Mouse (Mus musculus) heart, postnatal 36 days (tissue): ENCODE measurements around the gene Gm49450. TPM values are rescaled to one million over a fixed set of nuclear protein-coding genes. Genes with fewer than 3 reads are reported as not detected.
"Not testable (repeated sequence)": the region's sequence is repeated elsewhere in the genome, so short reads cannot be mapped to it uniquely, and the experiment has no call there.

ENCODE experiments used
- DNase-seq, 2 experiments: peaks; one replicate each; pipeline ENCODE4 v3.0.0; 2021 to 2022
- intact Hi-C: fragments of 180-260 bp; cut with DNase I; formaldehyde crosslinking; loops from one replicate; pipeline ENCODE4 v1.15.1; 2025
- total RNA-seq, 2 experiments: library from RNA; stranded (reverse); gene quantifications; 2 replicates each; pipeline ENCODE4 v1.2.3; 2021

The Gm49450 gene
- total RNA-seq, 2 experiments from 2014 or later = not detected

DNA sequence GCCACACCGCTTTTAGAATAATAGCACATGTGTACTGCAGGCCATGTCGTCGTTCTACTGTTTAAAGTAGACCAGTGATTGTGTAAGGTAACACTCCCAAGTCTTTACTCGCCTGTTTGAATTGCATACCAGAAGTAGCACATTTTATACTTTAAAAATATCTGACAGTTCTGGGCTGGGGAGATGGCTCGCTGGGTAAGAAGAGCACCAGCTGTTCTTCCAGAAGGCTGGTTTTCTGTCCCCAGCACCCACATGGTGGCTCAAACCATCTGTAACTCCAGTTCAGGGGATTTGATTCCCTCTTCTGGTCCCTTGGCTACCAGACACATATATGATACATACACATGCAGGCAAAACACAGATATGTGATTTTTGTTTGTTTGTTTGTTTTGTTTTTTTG is 4.1 kb upstream of the Gm49450 start:
- DNase-seq = no peak
- intact Hi-C loops = no loop called here

DNA sequence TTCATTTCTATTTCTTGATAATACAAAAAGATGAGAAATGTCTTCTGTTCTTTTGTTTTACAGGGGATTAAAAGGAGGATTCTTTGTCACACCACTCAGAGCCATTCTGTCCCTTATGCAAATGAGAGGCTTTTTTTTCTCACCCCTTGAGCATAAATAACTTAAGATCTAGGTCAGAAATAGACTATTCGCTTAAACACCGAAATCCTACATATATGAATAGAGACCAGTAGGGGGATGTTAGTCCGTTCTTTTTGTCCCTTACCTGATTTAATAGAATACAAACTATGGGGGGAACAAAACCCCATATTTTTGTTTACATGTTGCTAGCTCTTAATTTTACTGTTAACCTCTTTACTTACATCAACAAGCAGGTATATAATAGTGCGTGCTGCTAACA is 2.6 kb upstream of the Gm49450 start:
- intact Hi-C loops = no loop called here
- DNase-seq = no peak

DNA sequence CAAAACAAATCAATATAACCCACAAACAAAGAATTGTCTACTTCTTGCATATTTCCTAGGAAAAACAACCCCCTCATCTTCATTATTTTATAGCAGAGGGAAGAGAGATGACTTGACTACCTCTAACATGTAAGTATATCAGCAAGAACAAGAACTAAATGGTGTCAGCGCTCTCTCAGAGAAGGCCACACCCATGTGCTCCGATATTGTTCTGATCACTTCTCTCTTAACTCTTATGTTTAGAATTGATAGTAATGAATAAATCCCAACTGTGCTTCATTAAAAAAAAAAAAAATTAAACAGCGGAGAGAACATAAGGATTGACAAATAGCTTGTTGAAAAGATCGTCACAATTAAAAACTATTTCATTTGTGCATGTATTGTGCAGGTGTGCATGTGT is 2.0 kb upstream of the Gm49450 start:
- DNase-seq = no peak
- intact Hi-C loops = no loop called here

DNA sequence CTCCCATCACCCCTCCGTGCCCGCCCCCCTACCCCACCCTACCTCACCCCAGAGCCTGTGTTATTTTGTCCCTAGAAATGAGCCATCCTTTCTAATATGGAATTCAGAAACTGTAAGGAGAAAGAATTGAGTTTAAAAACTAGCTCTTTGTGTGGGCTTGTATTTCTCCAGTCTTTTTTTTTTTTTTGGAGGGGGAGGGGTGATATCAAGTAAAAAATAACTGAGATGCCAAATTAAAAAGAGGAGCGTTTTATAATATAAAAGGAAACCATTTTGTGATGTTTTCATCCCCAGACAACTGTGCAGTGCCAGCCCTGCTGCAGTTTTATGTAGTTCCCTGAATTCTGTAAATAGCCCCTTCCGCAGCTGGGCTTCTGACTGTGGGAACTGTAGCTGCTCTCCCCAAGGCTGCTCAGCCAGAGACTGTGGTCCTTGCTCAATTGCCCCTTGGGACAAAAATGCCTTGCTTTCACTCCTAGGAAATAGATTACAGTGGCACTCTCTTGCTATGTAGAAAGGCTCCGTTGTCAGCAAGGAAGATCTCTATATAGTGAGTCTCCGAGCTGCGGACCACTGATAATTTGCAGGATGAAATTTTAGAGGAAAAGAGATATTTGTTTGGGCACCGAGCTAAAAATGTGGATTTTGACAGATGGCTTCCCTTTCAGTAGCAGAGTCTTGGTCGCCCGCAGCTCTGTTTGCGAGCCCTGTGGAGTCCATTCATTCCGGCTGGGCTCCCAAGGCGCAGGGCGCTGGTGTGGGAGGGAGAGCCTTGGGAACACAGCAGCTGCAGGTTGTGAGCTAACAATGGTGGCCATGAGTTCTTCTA is 1.3 kb upstream of the Gm49450 start:
- intact Hi-C loops = no loop called here
- peak in 1 of 2 experiments; percentile 40 for DNase-seq

DNA sequence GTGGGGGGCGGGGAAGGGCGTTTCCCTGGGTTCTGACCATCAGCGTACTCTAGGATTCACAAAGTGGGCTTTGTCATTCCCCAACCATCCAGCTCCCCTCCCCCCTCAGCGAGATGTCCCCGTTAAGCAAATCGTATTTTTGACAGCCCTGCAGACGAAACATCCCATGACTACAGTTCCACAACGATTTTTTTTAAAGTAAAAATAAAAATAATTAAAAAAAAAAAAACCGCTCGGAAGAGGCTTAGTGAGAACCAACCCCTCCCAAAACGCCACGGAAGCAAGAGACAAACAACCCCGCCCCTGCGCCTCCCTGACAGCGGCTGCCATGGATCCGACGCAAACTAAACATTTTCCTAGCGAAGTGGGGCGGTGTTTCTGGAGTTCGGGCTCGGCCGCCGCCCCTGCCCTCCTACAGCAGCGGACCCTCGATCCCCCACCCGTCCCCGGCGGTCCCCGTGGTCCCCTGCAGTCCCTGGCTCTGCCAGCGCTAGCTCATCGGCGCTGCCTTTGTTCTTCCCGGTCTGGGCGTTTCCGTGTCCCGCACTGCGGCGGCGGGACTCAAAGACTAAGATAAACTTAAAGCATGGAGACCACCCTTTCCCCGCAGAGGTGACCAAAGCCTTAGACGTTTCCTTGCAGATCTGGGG is 475 bp downstream of the Gm49450 start:
- DNase-seq = peak in 1 of 2 experiments; percentile 85
- intact Hi-C loops = loop anchor here (1.0 to 2.0 kb wide), 3 partner anchors 18 to 40 kb away; partner anchors contain the start of gene Tuba1b

DNA sequence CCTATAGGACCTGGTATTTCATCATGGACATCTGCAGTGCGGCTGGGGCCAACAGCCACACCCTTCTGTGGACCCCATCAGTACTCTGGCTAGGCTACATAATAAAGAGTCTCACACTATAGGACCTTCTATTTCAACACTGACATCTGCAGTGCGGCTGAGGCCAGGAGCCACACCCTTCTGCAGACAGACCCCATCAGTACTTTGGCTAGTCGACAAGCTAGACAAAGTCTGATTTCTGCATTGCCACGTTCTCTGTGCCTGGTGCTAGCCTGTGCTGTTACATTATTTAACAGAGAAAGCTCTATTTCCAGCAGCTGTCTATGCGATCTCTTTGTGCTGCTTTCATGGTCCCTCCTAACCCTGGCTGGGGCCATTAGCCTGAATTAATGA is 1.3 kb downstream of the Gm49450 start:
- no peak for DNase-seq
- intact Hi-C loops = loop anchor here (2.0 kb wide), 1 partner anchor 17 kb away; the partner anchor contains the start of gene Tuba1b

DNA sequence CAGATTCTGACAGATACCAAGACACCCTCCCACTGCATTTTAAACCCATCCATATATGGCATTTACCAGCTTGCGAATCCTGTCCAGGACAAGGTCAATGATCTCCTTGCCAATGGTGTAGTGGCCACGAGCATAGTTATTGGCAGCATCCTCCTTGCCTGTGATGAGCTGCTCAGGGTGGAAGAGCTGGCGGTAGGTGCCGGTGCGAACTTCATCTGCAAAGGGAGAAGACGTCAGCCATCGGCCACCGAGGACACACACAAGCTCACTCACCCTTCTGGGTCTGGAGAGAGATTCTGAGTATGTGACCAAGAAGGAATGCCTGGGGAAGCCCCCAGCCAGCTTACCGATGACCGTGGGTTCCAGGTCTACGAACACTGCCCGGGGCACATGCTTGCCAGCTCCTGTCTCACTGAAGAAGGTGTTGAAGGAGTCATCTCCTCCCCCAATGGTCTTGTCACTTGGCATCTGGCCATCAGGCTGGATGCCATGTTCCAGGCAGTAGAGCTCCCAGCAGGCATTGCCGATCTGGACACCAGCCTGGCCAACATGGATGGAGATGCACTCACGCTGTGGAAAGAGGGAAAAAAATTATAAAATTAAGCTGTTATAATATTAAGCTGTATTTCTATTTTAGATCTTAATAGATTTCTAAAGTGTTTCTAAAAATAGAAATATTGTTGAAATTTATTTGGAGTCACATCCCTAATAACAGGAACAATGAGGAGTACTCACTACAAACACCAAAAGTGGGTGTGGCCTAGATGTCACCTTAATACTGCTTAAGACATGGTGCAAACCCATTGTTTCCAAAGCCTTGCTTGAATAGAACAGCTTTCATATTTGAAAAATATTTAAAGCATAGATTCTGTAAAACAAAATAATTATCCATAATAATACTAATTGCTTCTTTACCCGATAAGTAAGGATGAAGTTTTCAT is 2.0 kb downstream of the Gm49450 start:
- DNase-seq = not testable (repeated sequence)
- intact Hi-C loops = loop anchor here (2.0 kb wide), 1 partner anchor 17 kb away; the partner anchor contains the start of gene Tuba1b

DNA sequence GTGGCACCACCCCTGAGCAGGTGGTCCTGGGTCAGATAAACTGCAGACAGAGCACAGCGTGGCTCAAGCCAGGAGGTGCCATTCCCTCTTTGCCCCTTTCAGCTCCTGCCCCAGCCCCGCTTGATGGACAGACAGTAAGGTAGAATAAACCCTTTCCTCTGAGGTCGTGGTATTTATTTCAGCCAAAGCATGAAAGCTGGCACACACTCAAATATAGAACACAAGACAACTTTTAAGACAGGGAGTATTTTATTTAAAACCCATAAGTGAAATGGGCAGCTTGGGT is 3.8 kb downstream of the Gm49450 start:
- intact Hi-C loops = no loop called here

DNA sequence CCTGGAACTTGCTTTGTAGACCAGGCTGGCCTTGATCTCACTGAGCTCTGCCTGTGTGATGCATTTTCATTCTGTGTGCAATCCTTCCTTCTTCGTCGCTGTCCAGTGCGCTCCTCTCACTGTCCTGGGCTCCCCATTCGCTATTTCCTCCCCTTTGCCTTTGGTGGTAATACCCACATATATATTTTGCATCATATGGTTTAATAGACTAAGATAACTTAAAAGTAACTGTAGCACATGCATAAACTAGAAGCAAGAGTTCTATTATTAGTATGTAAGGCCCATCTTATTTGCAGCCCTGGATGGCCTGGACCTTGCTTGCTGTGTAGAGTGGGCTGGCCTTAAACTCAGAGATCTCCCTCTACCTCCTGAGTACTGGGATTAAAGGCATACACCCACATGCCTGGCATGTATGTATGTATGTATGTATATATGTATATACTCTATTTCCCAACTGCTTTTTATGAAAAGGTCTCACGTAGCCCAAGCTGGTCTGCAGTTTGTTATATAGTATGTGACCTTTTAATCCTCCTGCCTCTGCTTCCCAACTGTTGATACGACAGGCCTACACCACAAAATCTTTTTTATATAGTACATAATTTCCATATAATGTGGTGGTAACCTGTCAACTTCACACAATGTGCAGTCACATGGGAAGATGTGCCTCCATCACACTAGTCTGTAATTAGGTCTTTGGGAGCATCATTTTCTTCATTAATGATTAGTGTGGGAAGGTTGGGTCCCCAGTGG is 4.3 kb downstream of the Gm49450 start:
- no peak for DNase-seq
- intact Hi-C loops = no loop called here

More for the DNA sequence above, 3.8 kb downstream of the Gm49450 start:
- DNase-seq = no peak

DNA sequence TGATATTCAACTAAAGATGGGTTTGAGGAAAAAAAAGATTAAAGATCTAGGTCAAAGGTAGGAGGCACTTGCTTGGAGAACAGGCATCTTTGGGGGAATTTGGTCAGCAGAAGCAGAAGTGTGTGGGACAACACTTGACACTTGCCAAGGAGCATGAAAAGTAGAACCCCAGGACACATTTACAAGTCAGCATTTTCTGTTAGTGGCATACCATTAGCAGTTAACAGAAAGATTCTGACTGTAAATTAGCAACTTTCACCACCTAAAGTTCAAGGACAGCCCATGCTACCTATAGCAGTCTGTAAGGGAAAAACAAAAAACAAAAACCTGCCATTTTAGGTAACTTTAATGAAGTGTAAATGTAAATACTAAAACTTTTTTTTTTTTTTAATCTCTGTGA is 5.0 kb downstream of the Gm49450 start:
- no peak for DNase-seq
- intact Hi-C loops = no loop called here

DNA sequence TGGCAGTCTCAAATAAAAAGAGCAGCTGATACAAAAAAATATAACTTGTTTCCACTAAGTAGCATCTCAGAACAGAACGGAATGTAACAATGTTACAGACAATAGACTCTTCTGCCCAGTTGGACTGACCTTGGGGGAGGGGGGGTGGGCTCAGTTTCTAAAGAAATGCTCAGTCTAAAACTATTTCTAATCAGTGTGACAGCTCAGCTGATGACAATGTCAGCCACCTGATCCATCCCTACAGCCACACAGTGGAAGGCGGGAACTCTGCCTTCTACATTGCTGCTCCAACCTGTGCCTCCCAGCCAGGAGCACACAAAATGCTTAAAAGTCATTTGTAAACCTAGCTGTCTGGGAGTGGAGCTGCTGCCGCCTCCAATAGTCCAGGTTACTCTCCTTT is 5.5 kb downstream of the Gm49450 start:
- intact Hi-C loops = no loop called here
- no peak for DNase-seq

DNA sequence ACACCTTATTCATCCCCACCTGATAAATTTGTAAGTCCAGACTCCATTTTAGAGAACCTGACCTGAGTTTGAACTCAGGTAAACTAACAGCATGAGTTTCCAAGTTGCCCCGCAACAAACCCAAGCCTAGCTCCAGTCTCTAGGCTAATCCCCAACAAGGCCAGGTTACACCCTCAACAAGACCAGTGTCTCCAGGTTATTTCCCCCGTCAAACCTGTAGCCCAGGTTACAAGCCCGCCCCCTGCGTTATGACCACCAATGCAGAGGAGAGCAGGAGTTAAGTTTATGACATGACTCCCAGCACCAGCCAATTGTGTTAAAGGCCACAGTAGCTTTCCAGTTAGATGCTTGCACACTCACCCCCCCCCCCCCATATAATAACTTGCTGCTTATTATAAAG is 10.2 kb downstream of the Gm49450 start:
- intact Hi-C loops = no loop called here
- DNase-seq = no peak

DNA sequence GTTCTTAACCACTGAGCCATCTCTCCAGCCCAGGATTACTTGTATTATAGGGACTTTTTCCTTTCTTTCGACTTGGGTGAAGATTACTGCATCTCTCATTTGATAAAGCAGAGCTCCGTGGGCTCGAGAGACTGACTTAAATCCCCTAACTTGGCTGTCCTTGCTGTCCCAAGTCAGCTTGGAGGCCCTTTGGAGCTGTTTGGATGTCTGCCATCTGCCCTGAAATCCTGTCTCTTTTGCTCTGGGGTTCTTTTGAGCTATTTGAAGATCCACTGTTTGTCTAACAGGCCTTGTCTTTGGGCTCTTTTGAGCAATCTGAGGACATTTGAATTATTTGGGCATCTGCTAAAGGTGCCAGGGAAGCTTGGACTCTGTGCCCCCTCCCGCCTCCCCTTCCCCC is 11.3 kb downstream of the Gm49450 start:
- intact Hi-C loops = no loop called here
- no peak for DNase-seq

DNA sequence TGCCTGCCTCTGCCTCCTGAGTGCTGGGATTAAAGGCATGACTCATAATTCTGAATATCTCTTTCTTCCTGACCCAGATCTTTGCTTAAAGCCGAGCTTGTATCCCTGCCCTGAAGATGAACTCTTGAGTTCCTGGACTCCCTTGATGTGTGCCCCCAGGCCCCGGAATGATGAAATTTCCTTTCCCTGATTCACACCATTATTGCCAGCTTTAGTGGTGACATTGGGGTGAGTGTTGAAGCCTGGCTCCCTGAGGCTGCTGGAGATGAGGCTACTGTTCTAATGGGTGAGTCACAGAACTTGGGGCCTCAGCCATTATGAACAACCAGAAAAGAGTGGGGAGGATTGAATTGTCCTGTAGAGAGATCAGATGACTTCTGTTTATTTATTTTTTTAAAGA is 11.8 kb downstream of the Gm49450 start:
- intact Hi-C loops = no loop called here
- no peak for DNase-seq

DNA sequence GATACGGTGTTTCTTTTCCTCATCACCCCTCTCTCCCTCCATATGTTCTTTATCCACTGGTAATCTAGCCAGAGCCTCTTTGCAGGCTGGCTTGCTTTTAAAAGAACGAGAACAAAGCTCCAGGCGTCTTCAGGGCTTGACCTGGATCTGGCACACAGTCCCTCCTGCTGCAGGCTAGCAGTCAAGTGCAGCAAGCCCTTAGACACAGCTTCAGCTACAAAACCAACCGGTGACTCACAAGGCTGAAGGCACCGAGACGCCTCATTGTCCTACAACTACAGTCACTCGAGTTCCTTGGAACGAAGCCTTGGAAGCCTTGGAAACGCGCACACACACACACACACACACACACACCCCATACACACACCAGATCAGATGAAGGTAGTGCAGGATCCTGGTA is 12.5 kb downstream of the Gm49450 start:
- intact Hi-C loops = no loop called here
- no peak for DNase-seq

DNA sequence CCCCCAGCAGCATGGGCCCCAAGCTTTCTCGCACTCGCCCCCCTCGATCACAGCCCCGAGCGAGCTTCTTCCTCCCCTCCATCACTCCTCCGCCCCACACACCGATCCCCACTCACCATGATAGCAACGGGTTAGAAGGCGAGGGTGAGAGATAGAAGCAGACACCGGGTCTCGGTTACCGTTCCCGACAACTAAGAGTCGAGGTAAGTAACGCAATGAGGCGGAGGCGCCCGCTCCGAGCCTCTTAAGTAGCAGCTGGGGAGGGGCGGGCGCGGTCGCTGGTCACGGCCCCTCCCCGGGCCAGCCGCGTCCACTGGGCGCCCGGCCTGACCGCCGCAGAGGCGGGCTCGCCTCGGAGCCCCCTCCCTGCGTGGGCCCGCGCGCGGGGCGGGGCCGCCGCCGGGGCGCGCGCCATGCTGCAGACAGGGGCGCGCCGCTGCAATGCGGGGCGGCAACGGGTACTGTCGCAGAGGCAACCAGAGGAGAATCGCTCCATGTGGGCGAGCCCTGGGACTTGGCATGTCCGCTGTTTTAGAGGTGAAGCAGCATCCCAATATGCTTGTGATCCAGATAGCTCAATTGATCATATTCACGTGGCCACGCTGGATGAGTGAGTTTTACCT is 19.0 kb downstream of the Gm49450 start, which contains the start of gene Tuba1b:
Tuba1b (minus strand) TSS at position 349 of the 623 bp plus-strand sequence.
- intact Hi-C loops = loop anchor here (1.0 to 2.0 kb wide), 3 partner anchors 18 to 59 kb away; partner anchors contain the start of genes Gm49450 and Tuba1a
- DNase-seq = peak; percentile 91 to 92

DNA sequence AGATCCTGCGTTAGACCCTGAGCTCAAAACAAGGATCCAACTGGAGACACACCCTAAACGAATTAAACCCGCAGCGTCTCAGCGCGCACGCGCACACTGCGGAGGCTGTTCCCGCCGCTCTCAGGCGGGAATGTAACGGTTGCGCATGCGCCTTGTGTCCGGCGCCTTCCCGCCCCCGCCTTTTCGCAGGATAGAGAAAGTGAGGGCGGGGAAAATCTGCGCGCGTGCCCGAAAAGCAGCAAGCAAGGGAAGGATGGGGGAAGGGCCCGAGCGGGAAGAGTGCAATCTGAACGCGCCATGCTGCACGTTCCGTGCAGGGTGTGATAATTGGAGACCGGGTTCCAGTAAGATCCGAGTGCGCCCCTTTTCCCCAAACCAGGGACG is 19.5 kb downstream of the Gm49450 start:
- DNase-seq = peak; percentile 91 to 93
- intact Hi-C loops = loop anchor here (1.0 to 2.0 kb wide), 3 partner anchors 17 to 59 kb away; partner anchors contain the start of genes Gm49450 and Tuba1a

DNA sequence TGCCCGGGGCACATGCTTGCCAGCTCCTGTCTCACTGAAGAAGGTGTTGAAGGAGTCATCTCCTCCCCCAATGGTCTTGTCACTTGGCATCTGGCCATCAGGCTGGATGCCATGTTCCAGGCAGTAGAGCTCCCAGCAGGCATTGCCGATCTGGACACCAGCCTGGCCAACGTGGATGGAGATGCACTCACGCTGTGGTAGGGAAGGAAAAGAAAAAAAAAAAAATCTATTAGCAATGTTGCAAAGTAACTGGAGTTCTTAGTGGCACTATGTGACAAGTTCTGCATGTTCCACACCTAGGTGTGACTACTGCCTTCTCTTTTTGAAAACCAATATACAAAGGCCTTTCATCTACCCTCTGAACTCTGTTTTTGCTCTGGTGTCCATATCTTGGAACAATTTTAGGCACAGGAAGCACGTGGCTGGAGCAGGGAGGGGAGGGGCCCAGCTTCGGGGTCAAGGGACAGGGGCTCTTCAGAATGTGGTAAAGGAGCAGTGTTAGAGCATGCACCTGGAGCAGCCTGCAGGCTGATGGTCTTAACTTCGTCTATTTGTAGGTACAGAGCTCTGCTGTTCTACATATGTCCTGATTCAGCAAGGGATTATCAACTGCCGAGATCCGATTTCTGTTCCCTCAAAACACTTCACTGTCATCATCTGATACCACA is 20.2 kb downstream of the Gm49450 start:
- intact Hi-C loops = not testable (repeated sequence)
- peak; percentile 10 to 35 for DNase-seq

DNA sequence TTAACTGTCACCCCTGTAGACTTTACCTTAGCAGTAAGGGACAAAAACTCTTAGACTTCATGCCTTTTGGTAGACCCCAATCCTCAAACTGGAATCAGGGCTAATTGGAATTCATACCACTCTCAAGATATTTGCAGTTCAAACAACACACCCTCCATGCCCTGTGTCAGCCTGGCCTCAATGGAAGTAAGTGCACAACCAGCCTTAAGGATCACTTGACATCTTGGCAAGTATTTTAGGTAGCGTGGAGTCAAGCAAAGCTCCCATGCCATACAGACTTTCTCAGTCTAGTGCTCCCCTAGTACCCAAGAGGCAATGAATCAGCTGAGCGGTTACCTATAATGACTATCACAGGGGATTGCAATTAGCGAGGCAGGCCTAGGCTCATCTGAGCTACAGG is 22.4 kb downstream of the Gm49450 start:
- intact Hi-C loops = no loop called here
- DNase-seq = no peak
